8 mouse cellular contexts compared by ENCODE assay signal in genomic region chr12:105962103-105963011, GRCm38 (mm10). TPM values are rescaled to one million over a fixed set of nuclear protein-coding genes. Genes with fewer than 3 reads are reported as not detected.
DNase-seq lines count a peak whose midpoint lies in the region; ATAC-seq lines count a peak whose summit lies in the region.

No protein-coding gene starts in this region.

- ATAC-seq in megakaryocyte, adult 5-6 weeks (ENCODE audit: poor library complexity, severe bottlenecking): peak; percentile 92

- peak; percentile 89 to 96 for DNase-seq in adrenal gland, adult (ENCODE audit: inconsistent age in 2 of 2, low spot score in 1 of 2)
- peak; percentile 97 for DNase-seq in embryo, embryonic 10 days (ENCODE audit: low spot score)
- peak; percentile 91 for DNase-seq in gastrocnemius, postnatal 10 days
- DNase-seq in induced T-regulatory cell, adult 2 months (ENCODE audit: low read depth): peak; percentile 93
- DNase-seq in left cerebral cortex, adult 8-10 months (ENCODE audit: low spot score in 2 of 2): peak; percentile 72 to 83
- peak; percentile 90 for DNase-seq in right cerebral cortex, adult 18-20 months
- peak; percentile 69 for DNase-seq in urinary bladder, postnatal 10 days (ENCODE audit: low spot score)

RNA-seq across cellular contexts. Expression of gene Vrk1, which starts 47.7 kb away (rescaled TPM):
- total RNA-seq in gastrocnemius, postnatal 10 days (2021): 10 to 100 TPM in 1 of 2 experiments, 1 to 10 TPM in 1; 9.1 to 10.5 TPM
- total RNA-seq in left cerebral cortex, adult 8-10 months (2022): 10 to 100 TPM; 19.4 to 24.9 (median 20.6) TPM
- total RNA-seq in megakaryocyte, adult 5-6 weeks (2015): 133 and 142 TPM in 2 replicates
- 184 and 208 TPM in 2 replicates for total RNA-seq in megakaryocyte, adult 5-6 weeks (2017)

Comparison
In these comparisons a context has a peak if more than half of its experiments do, and no peak if none do; other contexts are left out.
1. Peak in every context shown above with its lines: DNase-seq and ATAC-seq.
2. RNA of gene Vrk1, which starts 47.7 kb away (total RNA-seq): 133 to 208 TPM in megakaryocyte, adult 5-6 weeks; 19.4 to 24.9 TPM in left cerebral cortex, adult 8-10 months and 9.1 to 10.5 TPM in gastrocnemius, postnatal 10 days; every median in the first group is over 4 times any median in the second.